Mouse (Mus musculus) testis, adult 2 months (tissue): ENCODE measurements around the gene Sbno2.

Experiments
- CTCF ChIP-seq: fragments of 200-500 bp; IDR thresholded peaks from 2 replicates; pipeline ENCODE4 v1.5.1; 2012; ENCODE audit warnings: low read depth, mild to moderate bottlenecking, inconsistent platforms, low read length, moderate library complexity; ENCODE audit not compliant: control insufficient read depth, insufficient read depth, insufficient replicate concordance
- POLR2A ChIP-seq: fragments of 200-500 bp; IDR thresholded peaks from 2 replicates; pipeline ENCODE4 v1.6.1; 2012; ENCODE audit warnings: low read depth, mild to moderate bottlenecking, inconsistent platforms, low read length, moderate library complexity; ENCODE audit not compliant: control insufficient read depth

GRCm38 (mm10) chr10:80149291-80150225, 44.2 kb upstream of the Sbno2 start:
- TF ChIP-seq POLR2A (no peak; the same call in 1 of the 2 replicates), CTCF (no peak)
